ENCODE assay signal across 12 mouse cellular contexts in the genomic region with DNA sequence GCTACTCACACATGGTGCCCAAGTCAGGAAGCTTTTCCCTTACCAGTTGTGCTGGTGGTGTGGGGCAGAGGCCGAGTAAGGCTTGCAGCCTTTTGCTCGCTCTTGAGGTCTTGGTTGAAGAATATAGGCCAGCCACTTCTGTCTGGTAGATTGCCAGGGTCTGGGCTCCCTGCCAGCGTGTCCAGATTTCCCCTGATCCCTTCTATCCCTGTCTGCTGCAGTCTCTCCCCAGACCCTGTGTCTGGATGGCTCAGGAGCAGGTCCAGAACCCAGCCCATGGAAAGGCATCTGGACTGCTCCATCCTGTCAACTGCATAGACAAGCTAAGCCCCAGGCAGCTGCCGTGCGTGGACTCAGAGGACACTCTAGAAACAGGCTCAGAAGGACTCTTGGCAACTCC. TPM values are rescaled to one million over a fixed set of nuclear protein-coding genes. Genes with fewer than 3 reads are reported as not detected.
DNase-seq lines count a peak whose midpoint lies in the region; ATAC-seq and TF ChIP-seq lines count a peak whose summit lies in the region.
"Had no signal": no experiment of that assay in that cellular context is flagged by ENCODE, and none has a peak within 500 bp of the region (broad histone marks: within the 10 kb centered on the region; RNA-seq: fewer than 3 reads in every experiment).

No protein-coding gene starts in this region.

- DNase-seq in adrenal gland, adult 2 months = peak; percentile 48
- no peak for DNase-seq in adrenal gland, postnatal 4 days (ENCODE audit: low spot score in 2 of 2)
- no peak for DNase-seq in heart, embryonic 10.5 days (ENCODE audit: low spot score)
- DNase-seq in lung, postnatal 0 days (ENCODE audit: low spot score) = no peak
- DNase-seq in lung, postnatal 25 days (ENCODE audit: low spot score) = no peak
- DNase-seq in spleen, adult 12 weeks (ENCODE audit: low spot score) = no peak
- DNase-seq: kidney, adult 9 months had no signal

- no peaks in the 10 kb centered on the region for H3K36me3 ChIP-seq in heart, embryonic 14.5 days (ENCODE audit: control insufficient read depth, insufficient read depth, low read length)
- 0 out of 2 replicates have a peak, but pooled peaks cover 3% of the 10 kb centered on the region for H3K36me3 ChIP-seq in heart, embryonic 10.5 days
- H3K36me3 ChIP-seq in lung, postnatal 0 days (ENCODE audit: insufficient read depth, low read length) = no peaks in the 10 kb centered on the region
- H3K36me3 ChIP-seq in heart, embryonic 16.5 days (ENCODE audit: control insufficient read depth, insufficient read depth) = no peaks in the 10 kb centered on the region

- no peaks in the 10 kb centered on the region for H3K27me3 ChIP-seq in heart, embryonic 14.5 days (ENCODE audit: control insufficient read depth, insufficient read depth, low read length)
- no peaks in the 10 kb centered on the region for H3K27me3 ChIP-seq in heart, embryonic 10.5 days (ENCODE audit: insufficient read depth, poor library complexity, severe bottlenecking)
- no peaks in the 10 kb centered on the region for H3K27me3 ChIP-seq in lung, postnatal 0 days (replicated peaks; ENCODE audit: insufficient read depth, low read length)
- no peaks in the 10 kb centered on the region for H3K27me3 ChIP-seq in heart, embryonic 16.5 days (ENCODE audit: control insufficient read depth, insufficient read depth, low read length)
- H3K27me3 ChIP-seq: forebrain, embryonic 13.5 days; megakaryocyte, embryonic 14.5 days had no signal

- peaks cover 13 to 20% of the 10 kb centered on the region in 2 experiments for H3K4me1 ChIP-seq in heart, embryonic 14.5 days (ENCODE audit: control insufficient read depth in 2 of 2, insufficient read depth in 2 of 2, low read length in 2 of 2)
- peaks cover 22% of the 10 kb centered on the region for H3K4me1 ChIP-seq in heart, embryonic 10.5 days
- H3K4me1 ChIP-seq in lung, postnatal 0 days (ENCODE audit: insufficient read depth, low read depth, low read length) = peaks cover 6% of the 10 kb centered on the region; the same call in 1 of the 2 replicates
- peaks cover 13% of the 10 kb centered on the region for H3K4me1 ChIP-seq in heart, embryonic 16.5 days (ENCODE audit: control insufficient read depth, insufficient read depth, low read length)

- H3K27ac ChIP-seq in heart, embryonic 14.5 days (replicated peaks in 1 of 2; ENCODE audit: control insufficient read depth in 1 of 2, insufficient read depth in 1 of 2, low read depth in 2 of 2, low read length in 2 of 2) = peak overlapping the region; percentile 19 to 51; a peak in 3 of 4 replicates
- H3K27ac ChIP-seq in heart, embryonic 10.5 days = no peak overlapping the region
- H3K27ac ChIP-seq in lung, postnatal 0 days (ENCODE audit: low read length) = no peak overlapping the region
- no peak overlapping the region for H3K27ac ChIP-seq in heart, embryonic 16.5 days (ENCODE audit: low read length)
- H3K27ac ChIP-seq: heart, adult 2 months had no signal

- TF ChIP-seq CTCF in lung, postnatal 0 days (IDR thresholded peaks at IDR 0.05) = no peak

- no peaks in the 10 kb centered on the region for H3K9me3 ChIP-seq in heart, embryonic 14.5 days (ENCODE audit: control insufficient read depth, low read length)
- no peaks in the 10 kb centered on the region for H3K9me3 ChIP-seq in heart, embryonic 10.5 days
- no peaks in the 10 kb centered on the region for H3K9me3 ChIP-seq in lung, postnatal 0 days (ENCODE audit: low read length)
- no peaks in the 10 kb centered on the region for H3K9me3 ChIP-seq in heart, embryonic 16.5 days (replicated peaks; ENCODE audit: control insufficient read depth, low read length)
- H3K9me3 ChIP-seq: forebrain, embryonic 13.5 days had no signal

- H3K9ac ChIP-seq in heart, embryonic 14.5 days (ENCODE audit: low read length) = no peak overlapping the region
- no peak overlapping the region for H3K9ac ChIP-seq in lung, postnatal 0 days (replicated peaks; ENCODE audit: low read depth)
- H3K9ac ChIP-seq in heart, embryonic 16.5 days (ENCODE audit: low read length) = no peak overlapping the region
- H3K9ac ChIP-seq: forebrain, embryonic 13.5 days had no signal

- H3K4me2 ChIP-seq in heart, embryonic 14.5 days (ENCODE audit: low read length) = no peak overlapping the region
- H3K4me2 ChIP-seq in lung, postnatal 0 days (replicated peaks; ENCODE audit: low read depth, low read length) = no peak overlapping the region
- H3K4me2 ChIP-seq in heart, embryonic 16.5 days (ENCODE audit: low read depth, low read length) = no peak overlapping the region
- H3K4me2 ChIP-seq: forebrain, embryonic 13.5 days had no signal

- no peak overlapping the region for H3K4me3 ChIP-seq in heart, embryonic 14.5 days (ENCODE audit: control insufficient read depth in 1 of 2, insufficient read depth in 1 of 2, low read depth in 1 of 2, low read length in 2 of 2)
- H3K4me3 ChIP-seq in heart, embryonic 10.5 days = no peak overlapping the region
- H3K4me3 ChIP-seq in lung, postnatal 0 days (ENCODE audit: low read depth, low read length) = no peak overlapping the region
- H3K4me3 ChIP-seq in heart, embryonic 16.5 days (ENCODE audit: low read length) = no peak overlapping the region
- H3K4me3 ChIP-seq: forebrain, embryonic 13.5 days; heart, adult 2 months; megakaryocyte, embryonic 14.5 days had no signal

- no peak for TF ChIP-seq EP300 in lung, postnatal 0 days (IDR thresholded peaks at IDR 0.05)

- 10% methylated on average over 5 of the region's 5 CpGs for WGBS in heart, embryonic 14.5 days
- WGBS in heart, embryonic 10.5 days = 62% methylated on average over 5 of the region's 5 CpGs
- 37% methylated on average over 5 of the region's 5 CpGs for WGBS in lung, postnatal 0 days
- 27% methylated on average over 5 of the region's 5 CpGs for WGBS in heart, embryonic 16.5 days

- ATAC-seq in heart, embryonic 14.5 days (ENCODE audit: insufficient number of reproducible peaks, insufficient read depth, low FRiP score, low read depth) = no peak; the same call in 1 of the 2 replicates
- peak; percentile 33; the same call in 1 of the 2 replicates for ATAC-seq in lung, postnatal 0 days
- peak; percentile 75 for ATAC-seq in heart, embryonic 16.5 days (replicated peaks; ENCODE audit: extremely low read depth, insufficient read depth, low FRiP score)
- ATAC-seq: forebrain, embryonic 13.5 days had no signal

RNA-seq across cellular contexts. Expression of a gene that starts 37.0 kb away (rescaled TPM):
- total RNA-seq in adrenal gland, adult 2 months (2021) = 10 to 100 TPM; 13.0 to 17.2 TPM
- polyA plus RNA-seq in adrenal gland, adult 2 months (2012; rRNA removed) = 6.1 and 7.2 TPM in 2 replicates
- total RNA-seq in adrenal gland, postnatal 4 days (2021) = 10 to 100 TPM; 37.2 to 41.6 TPM
- polyA plus RNA-seq in heart, embryonic 14.5 days (2014; fragmentation: Nextera tagmentation; extraction: Ambion mirVana) = 28.0 and 33.6 TPM in 2 replicates
- 26.5 and 33.0 TPM in 2 replicates for polyA plus RNA-seq in heart, embryonic 10.5 days (2016; fragmentation: Nextera tagmentation; extraction: Ambion mirVana)
- 5.7 and 6.1 TPM in 2 replicates for polyA plus RNA-seq in lung, postnatal 0 days (2015; fragmentation: Nextera tagmentation; extraction: Ambion mirVana)
- 22.6 and 24.6 TPM in 2 replicates for polyA plus RNA-seq in heart, embryonic 16.5 days (2015; fragmentation: Nextera tagmentation; extraction: Ambion mirVana)

Comparison
In these comparisons a context has a peak if more than half of its experiments do, and no peak if none do; other contexts are left out.
1. H3K27ac ChIP-seq: peak in heart, embryonic 14.5 days (2 of 2); none in heart, embryonic 10.5 days (single experiment), lung, postnatal 0 days (single experiment) and heart, embryonic 16.5 days (single experiment).